Mouse (Mus musculus) embryo, embryonic 11 days (tissue): ENCODE measurements at regions not wholly inside any gene's neighbourhood (a gene's known extent, or its start where the extent isn't known, plus 50 kb on each side); places are given as distances from the start of the nearest gene placed in this dataset.

ENCODE experiments used
- DNase-seq: peaks from one replicate; pipeline ENCODE4 v3.0.0-alpha.2; 2015

GRCm38 (mm10) chr8:6577868-6578634 lies 1472.9 kb upstream of the Slc10a2 start:
- no peak for DNase-seq

DNA sequence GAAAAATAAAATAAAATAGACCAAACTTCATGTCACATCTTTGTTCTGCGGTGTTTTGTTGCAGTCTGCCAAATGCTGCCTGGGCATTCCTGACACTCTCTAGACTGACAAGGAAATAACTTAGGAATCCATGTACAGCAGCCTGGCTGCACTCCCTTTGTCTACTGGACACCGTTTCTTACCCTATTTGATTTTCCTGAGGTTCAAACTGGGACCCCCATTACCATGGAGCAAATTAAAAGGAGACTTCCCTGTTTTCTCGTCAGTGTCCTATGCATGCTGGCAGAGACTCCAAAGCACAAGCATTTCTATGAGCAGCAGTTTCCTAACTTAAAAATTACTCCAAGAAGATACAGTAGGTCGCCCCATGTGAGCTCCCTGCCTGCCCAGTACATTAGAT lies 1470.1 kb upstream of the Slc10a2 start:
- no peak for DNase-seq

DNA sequence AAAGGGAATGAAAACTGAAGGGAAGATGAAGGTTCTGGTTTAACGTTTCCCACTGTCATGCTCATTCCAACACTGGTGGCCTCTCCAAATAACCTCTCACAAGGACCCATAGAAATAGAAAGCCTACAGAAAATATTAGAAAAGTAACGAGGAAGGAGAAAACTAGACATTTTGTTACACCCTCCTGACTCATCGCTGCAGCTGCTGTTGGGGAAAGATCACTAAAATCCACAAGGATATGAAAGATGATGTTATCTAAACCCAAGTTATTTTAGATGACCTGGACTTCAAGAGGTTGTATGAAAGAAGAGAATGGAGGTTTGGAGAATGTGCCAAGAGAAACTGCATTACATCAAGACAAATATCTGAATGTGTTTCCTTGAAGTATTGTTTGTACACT lies 1468.3 kb upstream of the Slc10a2 start:
- no peak for DNase-seq

DNA sequence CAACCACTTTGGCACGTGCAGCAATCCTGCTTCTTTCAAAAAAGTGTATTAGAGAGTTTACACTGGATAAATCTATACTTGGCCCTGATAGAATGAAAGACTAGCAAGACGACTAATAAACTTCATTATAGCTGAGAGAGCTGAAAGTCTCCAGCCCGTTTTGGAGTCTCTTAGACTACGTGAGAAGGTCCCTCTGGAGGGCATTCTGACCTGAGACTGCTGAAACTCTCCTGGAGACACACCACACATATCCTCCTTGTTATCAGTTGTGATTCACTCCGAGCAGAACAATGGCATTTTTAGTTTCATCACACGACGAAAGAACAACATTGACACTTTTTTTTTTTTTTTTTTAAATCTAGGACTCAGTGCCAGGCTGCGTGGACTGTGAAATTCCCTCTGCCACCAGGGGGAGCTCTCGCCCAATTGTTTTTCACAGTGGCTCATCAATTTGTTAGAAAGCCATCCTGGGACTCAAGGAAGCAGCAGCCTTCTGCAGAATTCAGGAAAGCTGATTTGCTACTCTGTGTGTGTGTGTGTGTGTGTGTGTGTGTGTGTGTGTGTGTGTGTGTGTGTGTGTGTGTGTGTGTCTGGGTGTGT lies 1467.0 kb upstream of the Slc10a2 start:
- DNase-seq = peak; percentile 84

GRCm38 (mm10) chr8:6550965-6551364 lies 1445.8 kb upstream of the Slc10a2 start:
- peak; percentile 24 for DNase-seq

DNA sequence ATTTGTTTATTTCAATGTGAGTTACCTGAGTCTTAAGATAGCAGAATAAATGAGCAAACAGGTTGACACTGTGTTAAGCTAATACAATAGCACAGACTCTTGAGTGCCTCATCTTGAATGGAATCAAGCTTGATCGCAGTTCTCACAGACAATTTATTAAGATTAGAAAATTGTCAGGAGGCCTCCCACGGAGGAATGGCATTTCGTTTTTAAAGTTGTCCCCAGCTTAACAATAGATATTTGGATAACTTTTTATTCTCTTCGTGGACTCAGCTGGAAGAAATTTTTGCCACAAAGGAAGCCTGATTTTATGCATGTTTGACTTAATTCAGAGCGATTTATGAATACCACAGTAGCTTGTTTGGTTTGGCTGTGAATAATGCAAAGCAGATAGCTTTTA lies 1422.0 kb upstream of the Slc10a2 start:
- no peak for DNase-seq

DNA sequence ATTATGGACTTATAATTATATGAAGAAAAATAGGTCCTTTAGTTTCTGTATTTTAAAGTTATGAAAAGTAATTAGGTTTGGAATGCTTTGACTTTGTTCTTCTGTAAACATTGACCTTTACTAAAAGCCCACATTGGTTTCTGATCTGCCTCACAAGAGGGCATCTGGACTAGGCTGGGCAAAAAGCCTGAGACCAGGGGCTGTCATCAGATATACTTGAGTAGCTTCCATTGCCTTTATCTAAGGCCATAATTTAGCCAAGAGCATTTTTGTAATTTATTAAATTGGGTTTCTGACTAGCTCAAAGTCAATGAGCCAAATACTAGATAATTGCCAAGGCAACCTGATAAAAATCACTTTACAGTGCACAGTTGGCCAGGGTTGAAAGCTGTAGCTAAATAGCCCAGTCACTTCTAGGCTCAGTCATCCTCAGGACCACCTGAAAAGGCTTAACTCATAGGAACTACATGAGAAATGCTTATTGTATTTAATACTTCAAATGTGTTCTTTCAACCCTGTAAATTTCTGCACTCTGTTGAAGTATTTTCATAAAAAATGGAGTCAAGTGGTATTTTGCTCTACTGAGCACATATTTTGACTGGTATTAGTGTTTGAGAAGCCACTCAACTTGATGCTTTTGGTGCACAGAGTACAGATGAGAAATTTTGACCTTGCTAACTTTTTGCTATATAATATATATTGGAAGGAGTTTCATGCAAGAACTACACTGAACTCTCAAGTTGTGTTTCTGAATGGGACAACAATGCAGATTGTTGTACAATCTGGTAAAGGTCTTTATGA lies 1410.9 kb upstream of the Slc10a2 start:
- no peak for DNase-seq

GRCm38 (mm10) chr8:6492453-6492852 lies 1387.3 kb upstream of the Slc10a2 start:
- DNase-seq = no peak

DNA sequence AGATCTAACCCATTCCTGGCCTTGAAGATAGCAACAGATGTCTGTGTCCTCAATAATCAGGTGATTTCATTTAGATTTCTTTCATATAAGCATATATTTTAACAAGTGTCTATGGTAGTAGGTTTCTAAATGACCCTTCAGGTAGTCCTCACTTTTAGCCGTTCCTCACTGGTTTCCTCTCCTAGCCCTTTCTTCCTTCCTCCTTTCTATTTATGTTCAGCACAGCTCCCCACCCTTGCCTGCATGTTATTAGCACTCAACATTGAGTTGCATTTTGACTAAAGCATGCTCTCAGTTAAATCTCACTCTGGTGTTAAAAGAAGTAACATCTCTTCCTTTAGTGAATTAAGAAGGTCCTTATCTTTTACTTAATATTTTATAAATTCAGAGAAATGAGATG lies 1376.8 kb upstream of the Slc10a2 start:
- no peak for DNase-seq

DNA sequence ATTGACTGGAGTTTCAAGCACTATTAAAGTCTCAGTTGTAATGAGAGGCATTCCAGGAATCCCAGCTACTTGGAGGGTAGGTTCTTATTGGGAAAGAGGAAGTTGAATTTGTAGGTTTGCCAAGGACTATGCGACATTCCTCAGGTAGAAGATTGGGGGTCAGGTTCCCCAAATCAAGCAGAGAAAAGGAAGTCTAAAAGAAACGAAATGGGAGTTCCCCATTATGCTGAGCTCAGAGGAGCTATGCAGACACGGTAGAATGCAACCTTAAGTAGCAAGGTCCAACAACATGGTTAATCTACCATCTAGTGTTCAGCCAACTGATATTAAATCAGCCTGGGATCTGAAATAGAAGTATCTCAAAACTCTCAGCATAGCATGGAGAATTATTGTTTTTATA lies 1365.9 kb upstream of the Slc10a2 start:
- no peak for DNase-seq

GRCm38 (mm10) chr8:6456553-6457180 lies 1351.5 kb upstream of the Slc10a2 start:
- peak; percentile 4 for DNase-seq

DNA sequence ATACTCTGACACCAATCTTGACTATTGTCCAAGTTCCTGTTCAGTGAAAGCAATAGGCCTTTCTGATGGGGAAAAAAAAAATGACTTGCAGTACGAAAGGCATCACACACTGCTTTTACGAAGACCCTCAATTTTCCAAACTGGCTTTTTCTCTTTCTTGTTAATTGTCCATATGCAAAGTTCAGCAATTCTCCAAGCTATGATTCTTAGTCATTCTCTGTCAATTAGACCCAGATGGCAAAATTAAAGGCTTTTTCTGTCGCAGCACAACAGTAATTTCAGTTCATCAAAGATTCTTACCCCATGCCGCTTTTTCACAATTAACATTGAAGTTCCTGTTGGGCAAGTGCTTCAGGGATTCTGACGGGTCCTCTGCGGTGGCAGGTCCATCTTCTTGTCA lies 1343.2 kb upstream of the Slc10a2 start:
- DNase-seq = no peak

- DNase-seq = no peak
Measured at GRCm38 (mm10) chr8:6439069-6439468, 1333.9 kb upstream of the Slc10a2 start.
